ENCODE assay signal across 8 mouse cellular contexts in the genomic region with DNA sequence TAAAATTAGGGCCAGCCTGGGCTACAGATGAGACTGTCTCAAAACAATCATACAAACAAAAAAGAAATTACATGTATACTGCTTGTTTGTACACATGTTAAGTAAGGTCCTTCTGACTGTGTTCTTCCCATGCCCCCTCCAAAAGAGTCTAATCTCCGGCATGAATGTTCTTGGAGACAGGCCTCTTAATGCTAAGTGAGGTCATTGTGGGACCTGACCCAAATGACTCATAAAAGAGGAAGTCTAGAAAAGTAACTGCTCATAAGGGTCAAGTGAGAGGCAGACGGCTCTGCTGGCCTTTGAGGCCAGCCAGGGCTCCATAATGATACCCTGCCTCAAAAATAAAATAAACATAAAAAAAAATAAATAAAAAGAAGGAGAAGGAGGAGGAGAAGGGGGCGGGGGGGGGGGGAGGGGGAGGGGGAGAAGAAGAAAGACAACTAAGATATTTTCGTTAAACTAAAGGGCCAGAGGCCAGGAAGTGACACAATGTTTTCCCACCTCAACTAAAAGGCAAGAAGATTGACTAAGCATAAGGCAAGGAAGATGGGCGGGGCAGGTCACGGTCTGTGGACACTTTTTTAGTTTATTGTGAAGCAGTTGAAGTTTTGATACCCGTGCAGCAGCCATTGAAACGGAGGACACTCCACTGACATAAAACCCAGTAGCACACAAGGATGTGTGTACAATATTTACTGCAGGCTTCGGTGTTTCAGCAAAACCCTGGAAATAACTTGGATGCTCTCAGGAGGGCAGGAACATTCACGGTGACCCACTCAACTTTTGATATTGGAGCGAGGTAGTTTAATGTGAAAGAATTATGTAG. TPM values are rescaled to one million over a fixed set of nuclear protein-coding genes. Genes with fewer than 3 reads are reported as not detected.
DNase-seq lines count a peak whose midpoint lies in the region; TF ChIP-seq lines count a peak whose summit lies in the region.

No protein-coding gene starts in this region.

- no peak overlapping the region for H3K27ac ChIP-seq in kidney, adult 2 months (ENCODE audit: insufficient read depth, low read depth, low read length)
- H3K27ac ChIP-seq in brown adipose tissue, adult 24 weeks (replicated peaks; ENCODE audit: low read depth, low read length), result peak overlapping the region; percentile 83

- DNase-seq in kidney, adult 2 months, result peak; percentile 61
- no peak for DNase-seq in kidney, adult 11 months
- peak; percentile 57 for DNase-seq in heart, postnatal 25 days (ENCODE audit: low spot score)
- peak; percentile 84 for DNase-seq in lung, postnatal 25 days (ENCODE audit: low spot score)
- no peak for DNase-seq in cerebellum, postnatal 25 days
- no peak for DNase-seq in testis, postnatal 14 days (ENCODE audit: low spot score)
- DNase-seq in adrenal gland, adult 18-20 months (ENCODE audit: low spot score in 2 of 2), result no peak

- no peak for TF ChIP-seq CTCF in kidney, adult 2 months (conservative IDR thresholded peaks at IDR 0.05; ENCODE audit: insufficient read depth, insufficient read length, low read depth, low read length)

- no peak for TF ChIP-seq POLR2A in kidney, adult 2 months (IDR thresholded peaks at IDR 0.05; ENCODE audit: low read depth, low read length)

- H3K4me1 ChIP-seq in kidney, adult 2 months (ENCODE audit: control insufficient read depth, insufficient read depth, low read length), result no peaks in the 10 kb centered on the region; the same call in 1 of the 2 replicates
- peaks cover 10% of the 10 kb centered on the region for H3K4me1 ChIP-seq in brown adipose tissue, adult 24 weeks (ENCODE audit: control insufficient read depth, insufficient read depth, insufficient read length, low read length)

- no peak overlapping the region for H3K4me3 ChIP-seq in kidney, adult 2 months (ENCODE audit: insufficient read depth, low read depth, low read length)
- H3K4me3 ChIP-seq in brown adipose tissue, adult 24 weeks (ENCODE audit: insufficient read depth, low read depth, low read length), result no peak overlapping the region

- intact Hi-C loops in heart, postnatal 25 days (cut with DNase I), result no loop called here

- 50% methylated on average over 10 of the region's 11 CpGs for WGBS in kidney, adult 2 months

- no peaks in the 10 kb centered on the region for H3K27me3 ChIP-seq in kidney, adult 2 months (replicated peaks; ENCODE audit: control insufficient read depth, insufficient read depth, low read length)

- H3K36me3 ChIP-seq in kidney, adult 2 months (ENCODE audit: control insufficient read depth, insufficient read depth, low read length), result no peaks in the 10 kb centered on the region

RNA-seq across cellular contexts. Expression of a gene that starts 6.6 kb away (rescaled TPM):
- polyA plus RNA-seq in kidney, adult 2 months (2012; rRNA removed), result 6.3 and 7.2 TPM in 2 replicates
- polyA plus RNA-seq in brown adipose tissue, adult 24 weeks (2012; ENCODE audit: insufficient read depth, insufficient read length, missing spikeins), result 6.4 TPM in 2 replicates
- 1 to 10 TPM; 7.3 to 7.9 TPM for total RNA-seq in heart, postnatal 25 days (2021)
- total RNA-seq in adrenal gland, adult 18-20 months (2021), result 10 to 100 TPM; 19.2 to 20.0 TPM

RNA-seq across cellular contexts. Expression of a gene that starts 31.4 kb away (rescaled TPM):
- 0.46 TPM in 1 of 2 replicates, not detected in the other for polyA plus RNA-seq in kidney, adult 2 months (2012; rRNA removed)
- not detected in 2 replicates for polyA plus RNA-seq in brown adipose tissue, adult 24 weeks (2012; ENCODE audit: insufficient read depth, insufficient read length, missing spikeins)
- total RNA-seq in heart, postnatal 25 days (2021), result not detected
- not detected for total RNA-seq in adrenal gland, adult 18-20 months (2021)

RNA-seq across cellular contexts. Expression of a gene that starts 35.6 kb away (rescaled TPM):
- 97.0 and 104 TPM in 2 replicates for polyA plus RNA-seq in kidney, adult 2 months (2012; rRNA removed)
- 2.6 and 4.9 TPM in 2 replicates for polyA plus RNA-seq in brown adipose tissue, adult 24 weeks (2012; ENCODE audit: insufficient read depth, insufficient read length, missing spikeins)
- 10 to 100 TPM; 23.7 to 31.8 TPM for total RNA-seq in heart, postnatal 25 days (2021)
- total RNA-seq in adrenal gland, adult 18-20 months (2021), result 10 to 100 TPM; 18.6 to 22.3 TPM

RNA-seq across cellular contexts. Expression of a gene that starts 56.5 kb away (rescaled TPM):
- polyA plus RNA-seq in kidney, adult 2 months (2012; rRNA removed), result 3.8 and 4.0 TPM in 2 replicates
- polyA plus RNA-seq in brown adipose tissue, adult 24 weeks (2012; ENCODE audit: insufficient read depth, insufficient read length, missing spikeins), result 9.3 and 12.4 TPM in 2 replicates
- total RNA-seq in heart, postnatal 25 days (2021), result 10 to 100 TPM in 1 of 2 experiments, 1 to 10 TPM in 1; 8.2 to 10.8 TPM
- total RNA-seq in adrenal gland, adult 18-20 months (2021), result 10 to 100 TPM; 16.3 to 17.4 TPM

Comparison
In these comparisons a context has a peak if more than half of its experiments do, and no peak if none do; other contexts are left out.
1. DNase-seq: peak in kidney, adult 2 months (single experiment), heart, postnatal 25 days (single experiment) and lung, postnatal 25 days (single experiment); none in kidney, adult 11 months (single experiment), cerebellum, postnatal 25 days (0 of 2), testis, postnatal 14 days (single experiment) and adrenal gland, adult 18-20 months (0 of 2).